Mouse (Mus musculus): Measurements from ENCODE around the gene Acnat2. TPM values are rescaled to one million over a fixed set of nuclear protein-coding genes. Genes with fewer than 3 reads are reported as not detected.
"Not testable (repeated sequence)": the region's sequence is repeated elsewhere in the genome, so short reads cannot be mapped to it uniquely, and the experiment has no call there.

Gene Acnat2
- polyA plus RNA-seq, 1 experiment from 2014 or later, result not detected

DNA sequence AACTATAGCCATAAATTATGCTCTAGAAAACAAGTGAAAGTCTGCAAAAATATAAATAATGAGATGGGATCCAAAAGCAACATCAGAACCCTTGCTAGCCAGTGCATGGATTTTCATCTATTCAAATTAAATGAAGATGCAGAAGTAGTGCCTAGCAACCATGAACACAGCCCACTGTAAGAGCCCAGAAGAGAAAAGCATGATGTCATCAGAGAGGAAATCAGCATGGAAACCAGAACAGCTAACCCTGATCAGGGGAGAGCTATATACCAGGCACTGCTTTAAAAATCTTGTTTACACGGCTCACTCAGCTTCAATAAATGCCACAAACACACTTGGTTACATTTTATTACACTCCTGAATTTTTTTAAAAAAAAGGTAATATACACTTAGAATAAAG is 60.0 kb downstream of the Acnat2 start:
- ATAC-seq; H3K36me3 ChIP-seq; H3K27ac ChIP-seq; H3K4me3 ChIP-seq (replicated peaks); H3K27me3 ChIP-seq; H3K4me2 ChIP-seq (replicated peaks); H3K9me3 ChIP-seq; H3K9ac ChIP-seq (replicated peaks); H3K4me1 ChIP-seq (replicated peaks): not testable (repeated sequence)
- 73% methylated on average over 1 of the region's 1 CpGs for WGBS

DNA sequence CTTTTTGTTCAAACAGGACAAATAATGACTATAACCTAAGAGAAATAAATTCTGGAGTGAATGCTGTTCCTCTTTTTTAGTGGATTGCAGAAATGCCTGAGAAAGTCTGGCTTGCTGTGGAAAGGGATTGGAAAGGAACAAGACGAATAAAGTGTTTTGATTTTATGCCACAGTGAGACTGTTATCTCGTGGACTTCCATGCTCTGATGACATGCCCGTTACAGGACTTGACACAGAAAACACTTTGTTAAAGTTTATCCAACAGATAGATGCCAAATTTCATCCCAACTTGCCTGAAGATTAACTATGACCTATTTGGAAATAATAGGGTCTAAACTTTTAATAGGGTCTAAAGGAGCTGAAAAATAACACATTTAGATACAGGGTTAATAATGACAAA is 67.9 kb downstream of the Acnat2 start:
- not testable (repeated sequence) for H3K4me2 ChIP-seq (replicated peaks); H3K27ac ChIP-seq; H3K27me3 ChIP-seq; H3K9me3 ChIP-seq; ATAC-seq; H3K36me3 ChIP-seq; H3K4me1 ChIP-seq (replicated peaks); H3K4me3 ChIP-seq (replicated peaks); H3K9ac ChIP-seq (replicated peaks)
- WGBS, result 84% methylated on average over 3 of the region's 3 CpGs

DNA sequence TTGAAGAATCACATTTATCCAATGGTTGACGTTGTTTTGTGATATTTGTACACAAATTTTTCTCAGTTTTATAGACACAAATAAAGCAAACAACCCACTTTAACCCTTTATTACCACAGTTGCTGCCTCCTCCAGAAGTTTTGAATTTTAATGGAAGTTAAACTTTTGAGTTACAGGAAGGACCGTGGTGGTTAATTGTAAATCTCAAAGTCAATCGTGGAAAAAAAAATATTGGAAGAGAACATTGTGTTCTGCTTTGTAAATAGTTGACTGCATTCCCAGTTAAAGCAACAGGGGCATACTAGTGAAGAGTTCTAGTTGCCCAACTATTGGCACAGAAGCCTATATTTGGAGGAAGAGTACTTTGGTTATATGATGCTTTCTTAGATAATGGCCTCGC is 70.0 kb downstream of the Acnat2 start:
- 94% methylated on average over 3 of the region's 4 CpGs for WGBS
- not testable (repeated sequence) for ATAC-seq; H3K4me3 ChIP-seq (replicated peaks); H3K9me3 ChIP-seq; H3K4me1 ChIP-seq (replicated peaks); H3K27ac ChIP-seq; H3K36me3 ChIP-seq; H3K27me3 ChIP-seq; H3K9ac ChIP-seq (replicated peaks); H3K4me2 ChIP-seq (replicated peaks)

Other genes with a start within 250 kb of the Acnat2 start
- gene Acnat1, start 65.8 kb upstream of the Acnat2 start, polyA plus RNA-seq (2015; fragmentation: Nextera tagmentation; extraction: Ambion mirVana), result not detected in 2 replicates
- 0.13 TPM in 1 of 2 replicates, not detected in the other for gene Baat, start 98.4 kb upstream of the Acnat2 start, polyA plus RNA-seq (2015; fragmentation: Nextera tagmentation; extraction: Ambion mirVana)
- gene Mrpl50, start 112.9 kb upstream of the Acnat2 start, polyA plus RNA-seq (2015; fragmentation: Nextera tagmentation; extraction: Ambion mirVana), result 78.1 and 82.5 TPM in 2 replicates
- gene Zfp189, start 113.0 kb upstream of the Acnat2 start, polyA plus RNA-seq (2015; fragmentation: Nextera tagmentation; extraction: Ambion mirVana), result 15.1 and 15.2 TPM in 2 replicates
- 0.20 and 0.54 TPM in 2 replicates for gene Aldob, start 141.4 kb upstream of the Acnat2 start, polyA plus RNA-seq (2015; fragmentation: Nextera tagmentation; extraction: Ambion mirVana)
- 48.7 and 50.5 TPM in 2 replicates for gene Tmem246, start 189.7 kb upstream of the Acnat2 start, polyA plus RNA-seq (2015; fragmentation: Nextera tagmentation; extraction: Ambion mirVana)
- gene Rnf20, start 223.9 kb upstream of the Acnat2 start, polyA plus RNA-seq (2015; fragmentation: Nextera tagmentation; extraction: Ambion mirVana), result 66.2 and 68.8 TPM in 2 replicates